25 mouse cellular contexts compared by ENCODE assay signal in the genomic region with DNA sequence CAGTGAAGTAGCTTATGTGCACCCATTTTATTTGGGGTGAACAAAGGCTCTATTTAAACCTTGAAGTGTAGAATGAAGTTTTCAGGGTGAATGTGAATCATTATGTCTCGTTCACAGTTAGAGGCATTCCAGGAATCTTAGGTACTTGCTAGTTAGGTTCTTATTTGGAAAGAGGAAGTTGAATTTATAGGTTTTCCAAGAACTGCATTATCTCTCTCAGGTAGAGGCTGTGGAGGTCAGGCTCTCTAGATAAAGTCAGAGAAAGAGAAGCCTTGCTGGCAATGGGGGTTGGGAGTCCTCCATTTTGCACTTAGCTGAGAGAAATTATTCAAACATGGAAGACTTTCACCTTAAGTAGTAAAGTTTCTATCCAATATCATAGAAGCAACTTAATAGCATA.
"Had no signal": no experiment of that assay in that cellular context is flagged by ENCODE, and none has a peak within 500 bp of the region (broad histone marks: within the 10 kb centered on the region; RNA-seq: fewer than 3 reads in every experiment).

No protein-coding gene starts in this region.

- DNase-seq: cerebellum, adult 9-11 months; cerebellum, postnatal 10 days; cerebellum, postnatal 14 days; cerebellum, postnatal 25 days; cerebellum, postnatal 36 days; embryo, embryonic 11 days; forebrain, postnatal 0 days; gastrocnemius, adult 2 months; gastrocnemius, postnatal 10 days; gastrocnemius, postnatal 14 days; gastrocnemius, postnatal 25 days; gastrocnemius, postnatal 36 days; heart, adult 18-20 months; heart, adult 2 months had no signal

- H3K27ac ChIP-seq: embryonic facial prominence, embryonic 10.5 days; embryonic facial prominence, embryonic 12.5 days; embryonic facial prominence, embryonic 13.5 days; embryonic facial prominence, embryonic 15.5 days; forebrain, embryonic 10.5 days; forebrain, embryonic 12.5 days; forebrain, embryonic 13.5 days; forebrain, embryonic 15.5 days; gastrocnemius, adult 2 months; heart, adult 2 months had no signal

- H3K27me3 ChIP-seq: embryonic facial prominence, embryonic 12.5 days; embryonic facial prominence, embryonic 13.5 days; embryonic facial prominence, embryonic 15.5 days; forebrain, embryonic 12.5 days; forebrain, embryonic 13.5 days; forebrain, embryonic 15.5 days had no signal

- H3K4me2 ChIP-seq: embryonic facial prominence, embryonic 12.5 days; embryonic facial prominence, embryonic 13.5 days; embryonic facial prominence, embryonic 15.5 days; forebrain, embryonic 12.5 days; forebrain, embryonic 13.5 days; forebrain, embryonic 15.5 days had no signal

- H3K36me3 ChIP-seq: embryonic facial prominence, embryonic 10.5 days; embryonic facial prominence, embryonic 12.5 days; embryonic facial prominence, embryonic 13.5 days; embryonic facial prominence, embryonic 15.5 days; forebrain, embryonic 10.5 days; forebrain, embryonic 12.5 days; forebrain, embryonic 15.5 days had no signal

- H3K9me3 ChIP-seq: embryonic facial prominence, embryonic 10.5 days; embryonic facial prominence, embryonic 12.5 days; embryonic facial prominence, embryonic 13.5 days; embryonic facial prominence, embryonic 15.5 days; forebrain, embryonic 10.5 days; forebrain, embryonic 12.5 days; forebrain, embryonic 13.5 days; forebrain, embryonic 15.5 days had no signal

- H3K9ac ChIP-seq: embryonic facial prominence, embryonic 12.5 days; embryonic facial prominence, embryonic 13.5 days; embryonic facial prominence, embryonic 15.5 days; forebrain, embryonic 12.5 days; forebrain, embryonic 13.5 days; forebrain, embryonic 15.5 days; forebrain, postnatal 0 days had no signal

- H3K4me3 ChIP-seq: embryonic facial prominence, embryonic 10.5 days; embryonic facial prominence, embryonic 12.5 days; embryonic facial prominence, embryonic 13.5 days; embryonic facial prominence, embryonic 15.5 days; erythroblast, embryonic 14.5 days; forebrain, embryonic 10.5 days; forebrain, embryonic 12.5 days; forebrain, embryonic 13.5 days; forebrain, embryonic 15.5 days; gastrocnemius, adult 2 months; heart, adult 2 months had no signal

- H3K4me1 ChIP-seq: embryonic facial prominence, embryonic 10.5 days; embryonic facial prominence, embryonic 12.5 days; embryonic facial prominence, embryonic 13.5 days; embryonic facial prominence, embryonic 15.5 days; forebrain, embryonic 10.5 days; forebrain, embryonic 12.5 days; forebrain, embryonic 13.5 days; forebrain, embryonic 15.5 days had no signal

- ATAC-seq: forebrain, embryonic 13.5 days; forebrain, embryonic 14.5 days; forebrain, embryonic 15.5 days; forebrain, embryonic 16.5 days; forebrain, postnatal 0 days had no signal
